Mouse (Mus musculus): ENCODE measurements around the gene Gpatch4.
A peak's percentile ranks its signal among the peaks of the same experiment; 100 is the strongest.

Gpatch4 gene

GRCm38 (mm10) chr3:88030608-88031395 lies 12.1 kb upstream of the Gpatch4 start:
- DNase-seq (ENCODE audit: extremely low read depth, insufficient read length, low spot score): no peak

GRCm38 (mm10) chr3:88033506-88033905 lies 9.4 kb upstream of the Gpatch4 start:
- no peak for DNase-seq (ENCODE audit: extremely low read depth, insufficient read length, low spot score)

GRCm38 (mm10) chr3:88035561-88036293 lies 7.2 kb upstream of the Gpatch4 start:
- peak; percentile 47 for DNase-seq (ENCODE audit: extremely low read depth, insufficient read length, low spot score)

- no peak for DNase-seq (ENCODE audit: extremely low read depth, insufficient read length, low spot score)
These were observed 6.6 kb downstream of the Gpatch4 start for GRCm38 (mm10) chr3:88049532-88049931.

GRCm38 (mm10) chr3:88057030-88057429 lies 14.1 kb downstream of the Gpatch4 start:
- no peak for DNase-seq (ENCODE audit: extremely low read depth, insufficient read length, low spot score)

- DNase-seq (ENCODE audit: extremely low read depth, insufficient read length, low spot score): peak; percentile 96
These were observed 15.2 kb downstream of the Gpatch4 start, which contains the start of gene Naxe for GRCm38 (mm10) chr3:88057902-88058696. Gene Naxe, minus strand, starts transcription at chr3:88058495.

- DNase-seq (ENCODE audit: extremely low read depth, insufficient read length, low spot score): peak; percentile 31
These were observed 25.5 kb downstream of the Gpatch4 start for GRCm38 (mm10) chr3:88068386-88068785.

- DNase-seq (ENCODE audit: extremely low read depth, insufficient read length, low spot score): peak; percentile 53
These were observed 28.9 kb downstream of the Gpatch4 start for GRCm38 (mm10) chr3:88071783-88072182.

- no peak for DNase-seq (ENCODE audit: extremely low read depth, insufficient read length, low spot score)
These were observed 30.7 kb downstream of the Gpatch4 start for GRCm38 (mm10) chr3:88073631-88074030.

GRCm38 (mm10) chr3:88074351-88074750 lies 31.4 kb downstream of the Gpatch4 start:
- no peak for DNase-seq (ENCODE audit: extremely low read depth, insufficient read length, low spot score)

GRCm38 (mm10) chr3:88074766-88075165 lies 31.9 kb downstream of the Gpatch4 start:
- no peak for DNase-seq (ENCODE audit: extremely low read depth, insufficient read length, low spot score)

- DNase-seq (ENCODE audit: extremely low read depth, insufficient read length, low spot score): no peak
These were observed 34.5 kb downstream of the Gpatch4 start for GRCm38 (mm10) chr3:88077441-88077840.

- DNase-seq (ENCODE audit: extremely low read depth, insufficient read length, low spot score): no peak
These were observed 35.3 kb downstream of the Gpatch4 start, which contains the start of gene Ttc24 for GRCm38 (mm10) chr3:88078204-88078603. Gene Ttc24, minus strand, starts transcription at chr3:88078304.

GRCm38 (mm10) chr3:88081345-88082223 lies 38.7 kb downstream of the Gpatch4 start, which contains the start of gene Iqgap3:
Gene Iqgap3, plus strand, starts transcription at chr3:88081971.
- peak; percentile 91 for DNase-seq (ENCODE audit: extremely low read depth, insufficient read length, low spot score)

- DNase-seq (ENCODE audit: extremely low read depth, insufficient read length, low spot score): no peak
These were observed 39.3 kb downstream of the Gpatch4 start for GRCm38 (mm10) chr3:88082224-88082618.

GRCm38 (mm10) chr3:88082663-88083062 lies 39.8 kb downstream of the Gpatch4 start:
- peak; percentile 75 for DNase-seq (ENCODE audit: extremely low read depth, insufficient read length, low spot score)

GRCm38 (mm10) chr3:88084001-88084400 lies 41.1 kb downstream of the Gpatch4 start:
- no peak for DNase-seq (ENCODE audit: extremely low read depth, insufficient read length, low spot score)

GRCm38 (mm10) chr3:88085459-88085858 lies 42.6 kb downstream of the Gpatch4 start:
- no peak for DNase-seq (ENCODE audit: extremely low read depth, insufficient read length, low spot score)

GRCm38 (mm10) chr3:88087688-88088087 lies 44.8 kb downstream of the Gpatch4 start:
- DNase-seq (ENCODE audit: extremely low read depth, insufficient read length, low spot score): peak; percentile 45

- no peak for DNase-seq (ENCODE audit: extremely low read depth, insufficient read length, low spot score)
These were observed 47.2 kb downstream of the Gpatch4 start for GRCm38 (mm10) chr3:88090106-88090505.

Measured in 3134 (cell line).